Mouse (Mus musculus): ENCODE data around the gene Akap2. TPM values are rescaled to one million over a fixed set of nuclear protein-coding genes. Genes with fewer than 3 reads are reported as not detected.

Gene Akap2
- 29.9 and 31.5 TPM in 2 replicates for polyA plus RNA-seq (2016; fragmentation: Nextera tagmentation; extraction: Ambion mirVana)

- Histone ChIP-seq H3K9ac (no peak within 1 kb of the TSS), H3K9me3 (replicated peaks) (no peaks in the 10 kb centered on the region), H3K27ac (no peak within 1 kb of the TSS), H3K4me2 (replicated peaks) (no peak within 1 kb of the TSS), H3K4me1 (peaks cover 4% of the 10 kb centered on the region; the same call in 1 of the 2 replicates), H3K36me3 (no peaks in the 10 kb centered on the region), H3K4me3 (no peak within 1 kb of the TSS), H3K27me3 (no peaks in the 10 kb centered on the region)
- WGBS: 83% methylated on average over 9 of the region's 9 CpGs
- no peak for ATAC-seq (ENCODE audit: low FRiP score)
These were observed at the start of gene Akap2 for GRCm38 (mm10) chr4:57717354-57717753. TSS of gene Akap2 (plus strand) at chr4:57717657.

- no peak overlapping the region for H3K4me2 ChIP-seq (replicated peaks)
- H3K27me3 ChIP-seq: no peaks in the 10 kb centered on the region
- 70% methylated on average over 7 of the region's 7 CpGs for WGBS
- no peak overlapping the region for H3K4me3 ChIP-seq
- no peaks in the 10 kb centered on the region for H3K9me3 ChIP-seq (replicated peaks)
- H3K27ac ChIP-seq: no peak overlapping the region
- peaks cover 10% of the 10 kb centered on the region for H3K4me1 ChIP-seq
- no peaks in the 10 kb centered on the region for H3K36me3 ChIP-seq
- H3K9ac ChIP-seq: no peak overlapping the region
- ATAC-seq (ENCODE audit: low FRiP score): no peak
These were observed 46.5 kb upstream of the Akap2 start for GRCm38 (mm10) chr4:57670813-57671469.

GRCm38 (mm10) chr4:57672541-57672940 lies 44.9 kb upstream of the Akap2 start:
- Histone ChIP-seq H3K9me3 (replicated peaks) (no peaks in the 10 kb centered on the region), H3K36me3 (no peaks in the 10 kb centered on the region), H3K27ac (no peak overlapping the region), H3K4me1 (peaks cover 10% of the 10 kb centered on the region), H3K4me2 (replicated peaks) (no peak overlapping the region), H3K27me3 (no peaks in the 10 kb centered on the region), H3K9ac (no peak overlapping the region), H3K4me3 (no peak overlapping the region)
- 79% methylated on average over 4 of the region's 4 CpGs for WGBS
- no peak for ATAC-seq (ENCODE audit: low FRiP score)

- H3K27me3 ChIP-seq: no peaks in the 10 kb centered on the region
- peak overlapping the region; percentile 52 for H3K4me2 ChIP-seq (replicated peaks)
- no peak overlapping the region for H3K27ac ChIP-seq
- no peaks in the 10 kb centered on the region for H3K9me3 ChIP-seq (replicated peaks)
- WGBS: 15% methylated on average over 12 of the region's 12 CpGs
- H3K4me3 ChIP-seq: peak overlapping the region; percentile 9; the same call in 1 of the 2 replicates
- H3K4me1 ChIP-seq: peaks cover 10% of the 10 kb centered on the region
- H3K36me3 ChIP-seq: no peaks in the 10 kb centered on the region
- peak overlapping the region; percentile 39; the same call in 1 of the 2 replicates for H3K9ac ChIP-seq
- ATAC-seq (ENCODE audit: low FRiP score): peak; percentile 74
These were observed 44.2 kb upstream of the Akap2 start for GRCm38 (mm10) chr4:57672996-57673906.

GRCm38 (mm10) chr4:57674351-57674750 lies 43.1 kb upstream of the Akap2 start:
- WGBS: 77% methylated on average over 7 of the region's 7 CpGs
- peaks cover 10% of the 10 kb centered on the region for H3K4me1 ChIP-seq
- H3K27ac ChIP-seq: no peak overlapping the region
- H3K9ac ChIP-seq: no peak overlapping the region
- no peaks in the 10 kb centered on the region for H3K27me3 ChIP-seq
- ATAC-seq (ENCODE audit: low FRiP score): no peak
- no peak overlapping the region for H3K4me3 ChIP-seq
- no peak overlapping the region for H3K4me2 ChIP-seq (replicated peaks)
- no peaks in the 10 kb centered on the region for H3K36me3 ChIP-seq
- H3K9me3 ChIP-seq (replicated peaks): no peaks in the 10 kb centered on the region

- H3K27ac ChIP-seq: no peak overlapping the region
- H3K9ac ChIP-seq: peak overlapping the region; percentile 18; the same call in 1 of the 2 replicates
- peak overlapping the region; percentile 47 for H3K4me2 ChIP-seq (replicated peaks)
- 3% methylated on average over 13 of the region's 13 CpGs for WGBS
- H3K27me3 ChIP-seq: no peaks in the 10 kb centered on the region
- H3K36me3 ChIP-seq: no peaks in the 10 kb centered on the region
- H3K4me1 ChIP-seq: peaks cover 14% of the 10 kb centered on the region
- H3K4me3 ChIP-seq: peak overlapping the region; percentile 13; the same call in 1 of the 2 replicates
- peak; percentile 27; the same call in 1 of the 2 replicates for ATAC-seq (ENCODE audit: low FRiP score)
- no peaks in the 10 kb centered on the region for H3K9me3 ChIP-seq (replicated peaks)
These were observed 42.1 kb upstream of the Akap2 start for GRCm38 (mm10) chr4:57675387-57675786.

GRCm38 (mm10) chr4:57677916-57678315 lies 39.5 kb upstream of the Akap2 start:
- Histone ChIP-seq H3K9me3 (replicated peaks) (no peaks in the 10 kb centered on the region), H3K4me1 (peaks cover 19% of the 10 kb centered on the region), H3K36me3 (no peaks in the 10 kb centered on the region), H3K27me3 (no peaks in the 10 kb centered on the region), H3K4me3 (no peak overlapping the region), H3K27ac (no peak overlapping the region), H3K4me2 (replicated peaks) (no peak overlapping the region), H3K9ac (no peak overlapping the region)
- WGBS: 85% methylated on average over 12 of the region's 12 CpGs
- ATAC-seq (ENCODE audit: low FRiP score): no peak

GRCm38 (mm10) chr4:57678991-57679457 lies 38.4 kb upstream of the Akap2 start:
- Histone ChIP-seq H3K4me2 (replicated peaks) (no peak overlapping the region), H3K9me3 (replicated peaks) (no peaks in the 10 kb centered on the region), H3K27ac (no peak overlapping the region), H3K4me3 (no peak overlapping the region), H3K27me3 (no peaks in the 10 kb centered on the region), H3K36me3 (no peaks in the 10 kb centered on the region), H3K4me1 (peaks cover 19% of the 10 kb centered on the region), H3K9ac (no peak overlapping the region)
- ATAC-seq (ENCODE audit: low FRiP score): no peak
- WGBS: 78% methylated on average over 9 of the region's 9 CpGs

GRCm38 (mm10) chr4:57680186-57680585 lies 37.3 kb upstream of the Akap2 start:
- Histone ChIP-seq H3K36me3 (no peaks in the 10 kb centered on the region), H3K4me3 (no peak overlapping the region), H3K4me2 (replicated peaks) (no peak overlapping the region), H3K27me3 (no peaks in the 10 kb centered on the region), H3K27ac (no peak overlapping the region), H3K4me1 (peaks cover 12% of the 10 kb centered on the region), H3K9ac (no peak overlapping the region), H3K9me3 (replicated peaks) (no peaks in the 10 kb centered on the region)
- 51% methylated on average over 12 of the region's 12 CpGs for WGBS
- no peak for ATAC-seq (ENCODE audit: low FRiP score)

GRCm38 (mm10) chr4:57681511-57681910 lies 35.9 kb upstream of the Akap2 start:
- Histone ChIP-seq H3K9ac (peak overlapping the region; percentile 23; the same call in 1 of the 2 replicates), H3K4me2 (replicated peaks) (no peak overlapping the region), H3K27ac (no peak overlapping the region; the same call in 1 of the 2 replicates), H3K4me3 (no peak overlapping the region), H3K4me1 (0 out of 2 replicates have a peak, but pooled peaks cover 9% of the 10 kb centered on the region), H3K36me3 (no peaks in the 10 kb centered on the region), H3K27me3 (no peaks in the 10 kb centered on the region), H3K9me3 (replicated peaks) (no peaks in the 10 kb centered on the region)
- ATAC-seq (ENCODE audit: low FRiP score): peak; percentile 58; the same call in 1 of the 2 replicates
- WGBS: 64% methylated on average over 12 of the region's 12 CpGs

- no peak overlapping the region for H3K4me3 ChIP-seq
- no peak for ATAC-seq (ENCODE audit: low FRiP score)
- H3K27me3 ChIP-seq: no peaks in the 10 kb centered on the region
- H3K4me1 ChIP-seq: peaks cover 11% of the 10 kb centered on the region
- 93% methylated on average over 2 of the region's 2 CpGs for WGBS
- no peaks in the 10 kb centered on the region for H3K36me3 ChIP-seq
- no peak overlapping the region for H3K4me2 ChIP-seq (replicated peaks)
- no peak overlapping the region for H3K27ac ChIP-seq
- H3K9ac ChIP-seq: no peak overlapping the region
- H3K9me3 ChIP-seq (replicated peaks): no peaks in the 10 kb centered on the region
These were observed 35.1 kb upstream of the Akap2 start for GRCm38 (mm10) chr4:57682341-57682740.

GRCm38 (mm10) chr4:57682944-57683343 lies 34.5 kb upstream of the Akap2 start:
- no peaks in the 10 kb centered on the region for H3K36me3 ChIP-seq
- no peak overlapping the region for H3K4me2 ChIP-seq (replicated peaks)
- 85% methylated on average over 11 of the region's 11 CpGs for WGBS

More at GRCm38 (mm10) chr4:57682944-57683343, 34.5 kb upstream of the Akap2 start:
- H3K27ac ChIP-seq: no peak overlapping the region
- peaks cover 13% of the 10 kb centered on the region for H3K4me1 ChIP-seq
- H3K9me3 ChIP-seq (replicated peaks): no peaks in the 10 kb centered on the region
- no peak for ATAC-seq (ENCODE audit: low FRiP score)
- no peak overlapping the region for H3K4me3 ChIP-seq
- H3K27me3 ChIP-seq: no peaks in the 10 kb centered on the region
- no peak overlapping the region for H3K9ac ChIP-seq

Measured in hindbrain, embryonic 12.5 days (tissue).